Mouse (Mus musculus) forebrain, embryonic 16.5 days (tissue): ENCODE data around the gene A730061H03Rik. TPM values are rescaled to one million over a fixed set of nuclear protein-coding genes. Genes with fewer than 3 reads are reported as not detected.

Experiments used
- ATAC-seq: fragments of 200-750 bp; cut with Nextera tagmentation; 2 replicates; pipeline ENCODE4 v1.8.0; 2017; ENCODE audit warnings: mild to moderate bottlenecking, moderate library complexity
- H3K27ac ChIP-seq: fragments of 300-500 bp; sonication (generic); 2 replicates; pipeline ENCODE4 v1.5.1; 2014; ENCODE audit warnings: low read length, control low read depth
- H3K27me3 ChIP-seq: fragments of 300-500 bp; sonication (generic); replicated peaks from 2 replicates; pipeline ENCODE4 v1.6.1; 2014; ENCODE audit warnings: low read length; ENCODE audit not compliant: control insufficient read depth, insufficient read depth
- H3K36me3 ChIP-seq: fragments of 300-500 bp; sonication (generic); 2 replicates; pipeline ENCODE4 v1.6.1; 2014; ENCODE audit not compliant: control insufficient read depth, insufficient read depth
- H3K4me1 ChIP-seq: fragments of 300-500 bp; sonication (generic); replicated peaks from 2 replicates; pipeline ENCODE4 v1.6.1; 2014; ENCODE audit warnings: low read length; ENCODE audit not compliant: control insufficient read depth, insufficient read depth
- H3K4me2 ChIP-seq: fragments of 300-500 bp; sonication (generic); 2 replicates; pipeline ENCODE4 v1.6.1; 2014; ENCODE audit warnings: mild to moderate bottlenecking, low read length, control low read depth
- H3K4me3 ChIP-seq: fragments of 300-500 bp; sonication (generic); replicated peaks from 2 replicates; pipeline ENCODE4 v1.5.1; 2014; ENCODE audit warnings: mild to moderate bottlenecking, low read length, control low read depth
- H3K9ac ChIP-seq: fragments of 300-500 bp; sonication (generic); replicated peaks from 2 replicates; pipeline ENCODE4 v1.6.1; 2014; ENCODE audit warnings: low read depth, low read length, control low read depth
- H3K9me3 ChIP-seq: fragments of 300-500 bp; sonication (generic); 2 replicates; pipeline ENCODE4 v1.6.1; 2016; ENCODE audit warnings: low read length; ENCODE audit not compliant: control insufficient read depth
- WGBS: fragments of 180-500 bp; shearing (Covaris S2); extraction: QIAGEN DNeasy Blood & Tissue Kit; methylation state at CpG from one replicate; pipeline ENCODE4 v1.1.7; 2014; 5-methylcytosine and 5-hydroxymethylcytosine counted together
- polyA plus RNA-seq: library from polyadenylated mRNA; unstranded; fragments of >200 nt; fragmentation: Nextera tagmentation; extraction: Ambion mirVana; gene quantifications from 2 replicates; pipeline ENCODE4 v1.2.1, GENCODE M21; 2015

A730061H03Rik gene
- polyA plus RNA-seq, 1 experiment from 2014 or later, result 0.63 TPM

GRCm38 (mm10) chr14:55558740-55559448, 1.3 kb downstream of the A730061H03Rik start:
- Histone ChIP-seq H3K27ac (no peak overlapping the region), H3K4me2 (peak overlapping the region; percentile 76), H3K9me3 (no peaks in the 10 kb centered on the region), H3K4me1 (peaks cover 15% of the 10 kb centered on the region), H3K36me3 (peaks cover 1% of the 10 kb centered on the region; the same call in 1 of the 2 replicates), H3K4me3 (no peak overlapping the region), H3K27me3 (no peaks in the 10 kb centered on the region), H3K9ac (no peak overlapping the region)
- no peak for ATAC-seq
- WGBS, result 59% methylated on average over 6 of the region's 6 CpGs

- WGBS, result 90% methylated on average over 3 of the region's 3 CpGs
- Histone ChIP-seq H3K27me3 (no peaks in the 10 kb centered on the region), H3K4me1 (peaks cover 15% of the 10 kb centered on the region), H3K9ac (no peak overlapping the region), H3K36me3 (no peaks in the 10 kb centered on the region), H3K4me3 (no peak overlapping the region), H3K4me2 (no peak overlapping the region), H3K9me3 (no peaks in the 10 kb centered on the region), H3K27ac (no peak overlapping the region)
- ATAC-seq, result no peak
These were observed 2.6 kb downstream of the A730061H03Rik start for GRCm38 (mm10) chr14:55557587-55557986.

GRCm38 (mm10) chr14:55557003-55557402, 3.2 kb downstream of the A730061H03Rik start:
- Histone ChIP-seq H3K27me3 (no peaks in the 10 kb centered on the region), H3K9me3 (no peaks in the 10 kb centered on the region), H3K9ac (no peak overlapping the region), H3K4me2 (no peak overlapping the region), H3K4me3 (no peak overlapping the region), H3K27ac (no peak overlapping the region), H3K4me1 (peaks cover 13% of the 10 kb centered on the region), H3K36me3 (no peaks in the 10 kb centered on the region)
- ATAC-seq, result no peak
- 28% methylated on average over 5 of the region's 5 CpGs for WGBS

GRCm38 (mm10) chr14:55555788-55556187, 4.4 kb downstream of the A730061H03Rik start:
- Histone ChIP-seq H3K9me3 (no peaks in the 10 kb centered on the region), H3K36me3 (no peaks in the 10 kb centered on the region), H3K9ac (no peak overlapping the region), H3K4me1 (0 out of 2 replicates have a peak, but pooled peaks cover 2% of the 10 kb centered on the region), H3K27me3 (no peaks in the 10 kb centered on the region), H3K27ac (no peak overlapping the region), H3K4me2 (no peak overlapping the region), H3K4me3 (no peak overlapping the region)
- ATAC-seq, result no peak
- WGBS, result 80% methylated on average over 3 of the region's 3 CpGs

GRCm38 (mm10) chr14:55554635-55555034, 5.6 kb downstream of the A730061H03Rik start:
- ATAC-seq, result no peak
- Histone ChIP-seq H3K9me3 (no peaks in the 10 kb centered on the region), H3K9ac (no peak overlapping the region), H3K4me1 (0 out of 2 replicates have a peak, but pooled peaks cover 2% of the 10 kb centered on the region), H3K4me3 (no peak overlapping the region), H3K4me2 (no peak overlapping the region), H3K27me3 (no peaks in the 10 kb centered on the region), H3K27ac (no peak overlapping the region), H3K36me3 (no peaks in the 10 kb centered on the region)

- Histone ChIP-seq H3K9ac (no peak overlapping the region), H3K4me1 (no peaks in the 10 kb centered on the region), H3K27me3 (no peaks in the 10 kb centered on the region), H3K27ac (no peak overlapping the region), H3K4me3 (no peak overlapping the region), H3K36me3 (peaks cover 2% of the 10 kb centered on the region; the same call in 1 of the 2 replicates), H3K4me2 (no peak overlapping the region), H3K9me3 (no peaks in the 10 kb centered on the region)
- ATAC-seq, result no peak
- WGBS, result 92% methylated on average over 8 of the region's 8 CpGs
These were observed 8.4 kb downstream of the A730061H03Rik start for GRCm38 (mm10) chr14:55551794-55552193.

- Histone ChIP-seq H3K4me3 (no peak overlapping the region), H3K9me3 (no peaks in the 10 kb centered on the region), H3K9ac (no peak overlapping the region), H3K36me3 (peaks cover 2% of the 10 kb centered on the region; the same call in 1 of the 2 replicates), H3K27me3 (no peaks in the 10 kb centered on the region), H3K4me2 (no peak overlapping the region), H3K27ac (no peak overlapping the region), H3K4me1 (no peaks in the 10 kb centered on the region)
- WGBS, result 73% methylated on average over 5 of the region's 5 CpGs
- no peak for ATAC-seq
These were observed 8.9 kb downstream of the A730061H03Rik start for GRCm38 (mm10) chr14:55551347-55551746.

- 73% methylated on average over 6 of the region's 6 CpGs for WGBS
- H3K27ac ChIP-seq, result no peak overlapping the region
- no peaks in the 10 kb centered on the region for H3K9me3 ChIP-seq
- H3K4me1 ChIP-seq, result no peaks in the 10 kb centered on the region
- no peak overlapping the region for H3K4me3 ChIP-seq
- no peak overlapping the region for H3K9ac ChIP-seq
- H3K27me3 ChIP-seq, result no peaks in the 10 kb centered on the region
- no peak for ATAC-seq
- H3K36me3 ChIP-seq, result peaks cover 2% of the 10 kb centered on the region; the same call in 1 of the 2 replicates
- no peak overlapping the region for H3K4me2 ChIP-seq
These were observed 10.0 kb downstream of the A730061H03Rik start for GRCm38 (mm10) chr14:55550191-55550590.

- Histone ChIP-seq H3K27ac (no peak overlapping the region), H3K4me1 (peaks cover 26% of the 10 kb centered on the region), H3K4me3 (no peak overlapping the region), H3K27me3 (no peaks in the 10 kb centered on the region), H3K36me3 (peaks cover 2% of the 10 kb centered on the region; the same call in 1 of the 2 replicates), H3K4me2 (no peak overlapping the region), H3K9me3 (no peaks in the 10 kb centered on the region), H3K9ac (peak overlapping the region; percentile 23; the same call in 1 of the 2 replicates)
- no peak for ATAC-seq
- 47% methylated on average over 9 of the region's 9 CpGs for WGBS
These were observed 15.9 kb downstream of the A730061H03Rik start for GRCm38 (mm10) chr14:55544334-55544733.
